Comparison of ENCODE assay signal across 20 mouse cellular contexts in genomic region chr3:136689793-136690543, GRCm38 (mm10). TPM values are rescaled to one million over a fixed set of nuclear protein-coding genes. Genes with fewer than 3 reads are reported as not detected.
DNase-seq lines count a peak whose midpoint lies in the region; ATAC-seq and TF ChIP-seq lines count a peak whose summit lies in the region.
"Had no signal": no experiment of that assay in that cellular context is flagged by ENCODE, and none has a peak within 500 bp of the region (broad histone marks: within the 10 kb centered on the region; RNA-seq: fewer than 3 reads in every experiment).

No protein-coding gene starts in this region.

- no peak for TF ChIP-seq POLR2A in kidney, adult 2 months (IDR thresholded peaks at IDR 0.05; ENCODE audit: low read depth, low read length)

- no peaks in the 10 kb centered on the region for H3K27me3 ChIP-seq in heart, embryonic 13.5 days (replicated peaks)
- H3K27me3 ChIP-seq in kidney, postnatal 0 days (ENCODE audit: insufficient read depth, low read length), result no peaks in the 10 kb centered on the region
- H3K27me3 ChIP-seq in kidney, adult 2 months (replicated peaks; ENCODE audit: control insufficient read depth, insufficient read depth, low read length), result no peaks in the 10 kb centered on the region
- no peaks in the 10 kb centered on the region for H3K27me3 ChIP-seq in midbrain, postnatal 0 days (ENCODE audit: insufficient read depth, low read length)
- H3K27me3 ChIP-seq in midbrain, embryonic 15.5 days (replicated peaks), result no peaks in the 10 kb centered on the region
- H3K27me3 ChIP-seq in stomach, postnatal 0 days (ENCODE audit: control insufficient read depth, insufficient read depth, low read length), result no peaks in the 10 kb centered on the region
- H3K27me3 ChIP-seq: forebrain, embryonic 12.5 days had no signal

- TF ChIP-seq CTCF in kidney, postnatal 0 days (IDR thresholded peaks at IDR 0.05; ENCODE audit: low read depth), result 0 out of 2 replicates have a peak, but pooled peaks have one; percentile 9
- TF ChIP-seq CTCF in kidney, adult 2 months (conservative IDR thresholded peaks at IDR 0.05; ENCODE audit: insufficient read depth, insufficient read length, low read depth, low read length), result no peak
- TF ChIP-seq CTCF in midbrain, postnatal 0 days (IDR thresholded peaks at IDR 0.05), result peak; percentile 18; the same call in 1 of the 2 replicates
- no peak for TF ChIP-seq CTCF in stomach, postnatal 0 days (IDR thresholded peaks at IDR 0.05; ENCODE audit: low read depth)

- H3K9me3 ChIP-seq in heart, embryonic 13.5 days, result no peaks in the 10 kb centered on the region
- H3K9me3 ChIP-seq in kidney, postnatal 0 days (replicated peaks; ENCODE audit: low read length), result no peaks in the 10 kb centered on the region
- H3K9me3 ChIP-seq in midbrain, postnatal 0 days (ENCODE audit: low read length), result no peaks in the 10 kb centered on the region
- H3K9me3 ChIP-seq in midbrain, embryonic 15.5 days, result no peaks in the 10 kb centered on the region
- H3K9me3 ChIP-seq in stomach, postnatal 0 days (ENCODE audit: control insufficient read depth, low read length), result no peaks in the 10 kb centered on the region
- H3K9me3 ChIP-seq: forebrain, embryonic 12.5 days; G1E had no signal

- WGBS in heart, embryonic 13.5 days, result 77% methylated on average over 7 of the region's 7 CpGs
- 91% methylated on average over 7 of the region's 7 CpGs for WGBS in kidney, postnatal 0 days
- WGBS in kidney, adult 2 months, result 95% methylated on average over 7 of the region's 7 CpGs
- 91% methylated on average over 7 of the region's 7 CpGs for WGBS in midbrain, postnatal 0 days
- WGBS in midbrain, embryonic 15.5 days, result 89% methylated on average over 7 of the region's 7 CpGs
- 87% methylated on average over 7 of the region's 7 CpGs for WGBS in stomach, postnatal 0 days

- no peak overlapping the region for H3K9ac ChIP-seq in heart, embryonic 13.5 days
- no peak overlapping the region for H3K9ac ChIP-seq in kidney, postnatal 0 days (ENCODE audit: low read depth, low read length)
- no peak overlapping the region for H3K9ac ChIP-seq in midbrain, postnatal 0 days (replicated peaks; ENCODE audit: low read length, poor library complexity, severe bottlenecking)
- no peak overlapping the region for H3K9ac ChIP-seq in midbrain, embryonic 15.5 days
- no peak overlapping the region for H3K9ac ChIP-seq in stomach, postnatal 0 days (ENCODE audit: low read length)
- H3K9ac ChIP-seq: forebrain, embryonic 12.5 days; liver, embryonic 14.5 days had no signal

- peaks cover 43% of the 10 kb centered on the region for H3K4me1 ChIP-seq in heart, embryonic 13.5 days
- no peaks in the 10 kb centered on the region for H3K4me1 ChIP-seq in kidney, postnatal 0 days (replicated peaks; ENCODE audit: insufficient read depth, low read length)
- H3K4me1 ChIP-seq in kidney, adult 2 months (ENCODE audit: control insufficient read depth, insufficient read depth, low read length), result peaks cover 17% of the 10 kb centered on the region; the same call in 1 of the 2 replicates
- H3K4me1 ChIP-seq in midbrain, postnatal 0 days (ENCODE audit: insufficient read depth, low read length), result 0 out of 2 replicates have a peak, but pooled peaks cover 9% of the 10 kb centered on the region
- peaks cover 4% of the 10 kb centered on the region; the same call in 1 of the 2 replicates for H3K4me1 ChIP-seq in midbrain, embryonic 15.5 days
- H3K4me1 ChIP-seq in stomach, postnatal 0 days (replicated peaks; ENCODE audit: control insufficient read depth, insufficient read depth), result no peaks in the 10 kb centered on the region

- H3K36me3 ChIP-seq in heart, embryonic 13.5 days, result no peaks in the 10 kb centered on the region
- no peaks in the 10 kb centered on the region for H3K36me3 ChIP-seq in kidney, postnatal 0 days (ENCODE audit: insufficient read depth, low read length)
- no peaks in the 10 kb centered on the region for H3K36me3 ChIP-seq in kidney, adult 2 months (ENCODE audit: control insufficient read depth, insufficient read depth, low read length)
- no peaks in the 10 kb centered on the region; the same call in 1 of the 2 replicates for H3K36me3 ChIP-seq in midbrain, postnatal 0 days (ENCODE audit: insufficient read depth, low read length)
- H3K36me3 ChIP-seq in midbrain, embryonic 15.5 days (replicated peaks), result no peaks in the 10 kb centered on the region
- H3K36me3 ChIP-seq in stomach, postnatal 0 days (ENCODE audit: control insufficient read depth, insufficient read depth, low read length), result no peaks in the 10 kb centered on the region
- H3K36me3 ChIP-seq: forebrain, embryonic 12.5 days had no signal

- DNase-seq in heart, postnatal 4 days, result no peak
- no peak for DNase-seq in kidney, postnatal 0 days (ENCODE audit: low spot score)
- no peak for DNase-seq in kidney, adult 2 months
- DNase-seq in midbrain, postnatal 0 days (ENCODE audit: low spot score), result no peak
- DNase-seq in stomach, postnatal 0 days (ENCODE audit: low spot score), result no peak
- DNase-seq: adrenal gland, postnatal 14 days; cerebellum, adult 9-10 months; embryo, embryonic 11 days; kidney, postnatal 10 days; layer of hippocampus, adult 9-11 months; retina, postnatal 1 day; thymus, adult 2 months had no signal

- no peak for TF ChIP-seq EP300 in stomach, postnatal 0 days (optimal IDR thresholded peaks at IDR 0.05)

- no peak overlapping the region for H3K4me2 ChIP-seq in heart, embryonic 13.5 days
- no peak overlapping the region for H3K4me2 ChIP-seq in kidney, postnatal 0 days (ENCODE audit: low read length)
- H3K4me2 ChIP-seq in midbrain, postnatal 0 days (ENCODE audit: low read depth, low read length, poor library complexity, severe bottlenecking), result no peak overlapping the region
- H3K4me2 ChIP-seq in midbrain, embryonic 15.5 days, result no peak overlapping the region
- H3K4me2 ChIP-seq in stomach, postnatal 0 days (replicated peaks; ENCODE audit: low read depth), result no peak overlapping the region
- H3K4me2 ChIP-seq: forebrain, embryonic 12.5 days; heart, embryonic 11.5 days had no signal

- no peak overlapping the region for H3K4me3 ChIP-seq in heart, embryonic 13.5 days
- H3K4me3 ChIP-seq in kidney, postnatal 0 days (replicated peaks; ENCODE audit: low read depth, low read length), result no peak overlapping the region
- H3K4me3 ChIP-seq in kidney, adult 2 months (ENCODE audit: insufficient read depth, low read depth, low read length), result no peak overlapping the region
- H3K4me3 ChIP-seq in midbrain, postnatal 0 days (ENCODE audit: low read depth, low read length), result no peak overlapping the region
- H3K4me3 ChIP-seq in midbrain, embryonic 15.5 days, result no peak overlapping the region
- H3K4me3 ChIP-seq in stomach, postnatal 0 days (ENCODE audit: low read depth, low read length), result no peak overlapping the region
- H3K4me3 ChIP-seq: forebrain, embryonic 12.5 days had no signal

- no peak overlapping the region for H3K27ac ChIP-seq in heart, embryonic 13.5 days (replicated peaks)
- H3K27ac ChIP-seq in kidney, postnatal 0 days, result no peak overlapping the region
- no peak overlapping the region for H3K27ac ChIP-seq in kidney, adult 2 months (ENCODE audit: insufficient read depth, low read depth, low read length)
- no peak overlapping the region for H3K27ac ChIP-seq in midbrain, postnatal 0 days (ENCODE audit: low read depth, low read length)
- H3K27ac ChIP-seq in midbrain, embryonic 15.5 days, result no peak overlapping the region
- H3K27ac ChIP-seq in stomach, postnatal 0 days (replicated peaks), result no peak overlapping the region
- H3K27ac ChIP-seq: forebrain, embryonic 12.5 days; liver, embryonic 14.5 days had no signal

- ATAC-seq in heart, embryonic 13.5 days (ENCODE audit: extremely low read depth, insufficient number of reproducible peaks, low FRiP score, low TSS enrichment), result 0 out of 2 replicates have a peak, but pooled peaks have one; percentile 37
- no peak for ATAC-seq in kidney, postnatal 0 days (replicated peaks; ENCODE audit: low FRiP score, low read depth)
- no peak for ATAC-seq in midbrain, postnatal 0 days (ENCODE audit: low FRiP score)
- ATAC-seq in midbrain, embryonic 15.5 days (replicated peaks), result no peak; the same call in 1 of the 2 replicates
- 0 out of 2 replicates have a peak, but pooled peaks have one; percentile 24 for ATAC-seq in stomach, postnatal 0 days (ENCODE audit: low FRiP score, low TSS enrichment)
- ATAC-seq: inflammation-experienced regulatory T-cells, adult 6 months; midbrain, embryonic 16.5 days had no signal

RNA-seq across cellular contexts. Expression of gene Ppp3ca, which starts 20.0 kb away (rescaled TPM):
- polyA plus RNA-seq in heart, embryonic 13.5 days (2015; fragmentation: Nextera tagmentation; extraction: Ambion mirVana), result 41.9 and 44.2 TPM in 2 replicates
- total RNA-seq in heart, postnatal 4 days (2021), result 10 to 100 TPM; 56.4 to 62.2 TPM
- polyA plus RNA-seq in kidney, postnatal 0 days (2015; fragmentation: Nextera tagmentation; extraction: Ambion mirVana), result 60.7 and 66.1 TPM in 2 replicates
- polyA plus RNA-seq in kidney, adult 2 months (2012; rRNA removed), result 12.0 and 14.0 TPM in 2 replicates
- 159 and 180 TPM in 2 replicates for total RNA-seq in midbrain, postnatal 0 days (2014; rRNA removed)
- 161 and 184 TPM in 2 replicates for polyA plus RNA-seq in midbrain, postnatal 0 days (2015; fragmentation: Nextera tagmentation; extraction: Ambion mirVana)
- polyA plus RNA-seq in midbrain, embryonic 15.5 days (2015; fragmentation: Nextera tagmentation; extraction: Ambion mirVana), result 145 and 148 TPM in 2 replicates
- polyA plus RNA-seq in stomach, postnatal 0 days (2015; fragmentation: Nextera tagmentation; extraction: Ambion mirVana), result 50.2 and 52.7 TPM in 2 replicates

Comparison
In these comparisons a context has a peak if more than half of its experiments do, and no peak if none do; other contexts are left out.
1. CTCF ChIP-seq: peak in kidney, postnatal 0 days (single experiment) and midbrain, postnatal 0 days (single experiment); none in kidney, adult 2 months (single experiment) and stomach, postnatal 0 days (single experiment).
2. ATAC-seq: peak in heart, embryonic 13.5 days (single experiment) and stomach, postnatal 0 days (single experiment); none in kidney, postnatal 0 days (single experiment), midbrain, postnatal 0 days (single experiment) and midbrain, embryonic 15.5 days (single experiment).